Mouse (Mus musculus) neural tube, embryonic 15.5 days (tissue): ENCODE results near the gene Hapln1. TPM values are rescaled to one million over a fixed set of nuclear protein-coding genes. Genes with fewer than 3 reads are reported as not detected.

ENCODE experiments used
- ATAC-seq: fragments of 200-750 bp; cut with Nextera tagmentation; 2 replicates; pipeline ENCODE4 v1.8.0; 2017; ENCODE audit warnings: mild to moderate bottlenecking, moderate TSS enrichment, moderate library complexity; ENCODE audit not compliant: low FRiP score
- H3K27ac ChIP-seq: fragments of 300-500 bp; sonication (generic); replicated peaks from 2 replicates; pipeline ENCODE4 v1.5.1; 2015; ENCODE audit warnings: mild to moderate bottlenecking, inconsistent platforms
- H3K27me3 ChIP-seq: fragments of 300-500 bp; sonication (generic); replicated peaks from 2 replicates; pipeline ENCODE4 v1.6.1; 2015; ENCODE audit warnings: inconsistent platforms
- H3K36me3 ChIP-seq: fragments of 300-500 bp; sonication (generic); 2 replicates; pipeline ENCODE4 v1.6.1; 2015; ENCODE audit warnings: inconsistent platforms
- H3K4me1 ChIP-seq: fragments of 300-500 bp; sonication (generic); 2 replicates; pipeline ENCODE4 v1.6.1; 2015; ENCODE audit warnings: inconsistent platforms
- H3K4me2 ChIP-seq: fragments of 300-500 bp; sonication (generic); 2 replicates; pipeline ENCODE4 v1.6.1; 2015; ENCODE audit warnings: inconsistent platforms, mild to moderate bottlenecking, moderate library complexity
- H3K4me3 ChIP-seq: fragments of 300-500 bp; sonication (generic); replicated peaks from 2 replicates; pipeline ENCODE4 v1.5.1; 2015; ENCODE audit warnings: mild to moderate bottlenecking, inconsistent platforms
- H3K9ac ChIP-seq: fragments of 300-500 bp; sonication (generic); replicated peaks from 2 replicates; pipeline ENCODE4 v1.6.1; 2015; ENCODE audit warnings: mild to moderate bottlenecking, inconsistent platforms
- H3K9me3 ChIP-seq: fragments of 300-500 bp; sonication (generic); replicated peaks from 2 replicates; pipeline ENCODE4 v1.6.1; 2016; ENCODE audit warnings: inconsistent platforms
- WGBS: fragments of 180-500 bp; shearing (Covaris S2); methylation state at CpG from one replicate; pipeline ENCODE4 v1.1.7; 2015; ENCODE audit warnings: mixed read lengths; 5-methylcytosine and 5-hydroxymethylcytosine counted together
- polyA plus RNA-seq: library from polyadenylated mRNA; unstranded; fragments of >200 nt; fragmentation: Nextera tagmentation; extraction: Ambion mirVana; gene quantifications from 2 replicates; pipeline ENCODE4 v1.2.1, GENCODE M21; 2015

Hapln1 gene
- polyA plus RNA-seq = 2.1 and 3.3 TPM in 2 replicates

- Histone ChIP-seq H3K4me1 (peaks cover 9% of the 10 kb centered on the region; the same call in 1 of the 2 replicates), H3K27ac (peak within 1 kb of the TSS; percentile 34; the same call in 1 of the 2 replicates)
Observed at GRCm38 (mm10) chr13:89539205-89539886, at the start of gene Hapln1. Gene Hapln1, plus strand, starts transcription at chr13:89539796.

DNA sequence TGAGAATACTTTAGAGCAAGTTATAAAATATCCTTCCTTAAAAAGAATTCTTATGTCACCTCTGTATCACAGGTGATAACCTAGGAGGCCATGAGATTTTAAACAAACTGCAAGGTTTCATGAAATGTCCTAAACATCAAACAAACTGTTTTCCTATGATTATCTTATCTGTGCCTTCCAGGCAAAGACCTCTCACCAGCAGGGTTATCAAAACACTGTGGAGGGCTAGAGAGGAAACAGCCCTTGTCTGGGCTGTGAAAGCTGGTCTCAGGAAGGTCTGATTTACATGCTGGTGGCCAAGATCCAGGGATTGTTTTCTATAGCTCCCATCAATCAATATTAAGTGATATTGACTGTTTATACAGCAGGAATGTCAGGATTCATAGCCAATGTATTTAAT, 46.4 kb upstream of the Hapln1 start:
- no peak overlapping the region for H3K4me3 ChIP-seq
- no peaks in the 10 kb centered on the region for H3K36me3 ChIP-seq
- H3K27me3 ChIP-seq = no peaks in the 10 kb centered on the region
- no peaks in the 10 kb centered on the region for H3K9me3 ChIP-seq
- no peak for ATAC-seq
- H3K4me2 ChIP-seq = no peak overlapping the region
- H3K4me1 ChIP-seq = no peaks in the 10 kb centered on the region
- no peak overlapping the region for H3K27ac ChIP-seq
- H3K9ac ChIP-seq = no peak overlapping the region

More at GRCm38 (mm10) chr13:89539205-89539886, at the start of gene Hapln1:
- Histone ChIP-seq H3K27me3 (no peaks in the 10 kb centered on the region), H3K4me2 (peak within 1 kb of the TSS; percentile 81), H3K4me3 (peak within 1 kb of the TSS; percentile 52), H3K36me3 (no peaks in the 10 kb centered on the region), H3K9ac (peak within 1 kb of the TSS; percentile 52), H3K9me3 (no peaks in the 10 kb centered on the region)
- peak; percentile 90 for ATAC-seq
- 1% methylated on average over 29 of the region's 29 CpGs for WGBS

DNA sequence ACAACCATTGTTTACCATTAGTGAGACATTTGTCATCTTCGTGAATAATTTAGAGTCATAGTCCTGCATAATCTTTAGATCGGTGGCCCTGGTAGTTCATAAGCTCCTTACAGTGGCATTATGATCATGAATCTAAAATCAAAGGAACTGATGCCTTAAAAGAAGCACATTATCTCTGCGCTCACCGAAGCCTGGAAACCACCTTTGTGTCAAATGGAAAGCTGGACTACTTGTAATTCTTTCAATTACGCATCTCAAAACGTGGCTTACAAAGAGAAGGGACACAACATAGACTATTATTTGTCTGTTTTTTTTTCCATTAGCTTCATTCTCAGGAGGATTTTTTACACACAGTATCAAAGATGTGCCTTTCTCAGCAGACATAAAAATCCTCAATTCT, 45.9 kb upstream of the Hapln1 start:
- 78% methylated on average over 6 of the region's 6 CpGs for WGBS
- Histone ChIP-seq H3K4me3 (no peak overlapping the region), H3K36me3 (no peaks in the 10 kb centered on the region), H3K4me2 (no peak overlapping the region), H3K9ac (no peak overlapping the region), H3K9me3 (no peaks in the 10 kb centered on the region), H3K27me3 (no peaks in the 10 kb centered on the region), H3K4me1 (no peaks in the 10 kb centered on the region), H3K27ac (no peak overlapping the region)
- no peak for ATAC-seq

GRCm38 (mm10) chr13:89496569-89496968, 43.0 kb upstream of the Hapln1 start:
- Histone ChIP-seq H3K27me3 (no peaks in the 10 kb centered on the region), H3K36me3 (no peaks in the 10 kb centered on the region), H3K4me1 (no peaks in the 10 kb centered on the region), H3K27ac (no peak overlapping the region), H3K9me3 (no peaks in the 10 kb centered on the region), H3K4me3 (no peak overlapping the region), H3K9ac (no peak overlapping the region), H3K4me2 (no peak overlapping the region)
- no peak for ATAC-seq
- WGBS = 93% methylated on average over 2 of the region's 2 CpGs

DNA sequence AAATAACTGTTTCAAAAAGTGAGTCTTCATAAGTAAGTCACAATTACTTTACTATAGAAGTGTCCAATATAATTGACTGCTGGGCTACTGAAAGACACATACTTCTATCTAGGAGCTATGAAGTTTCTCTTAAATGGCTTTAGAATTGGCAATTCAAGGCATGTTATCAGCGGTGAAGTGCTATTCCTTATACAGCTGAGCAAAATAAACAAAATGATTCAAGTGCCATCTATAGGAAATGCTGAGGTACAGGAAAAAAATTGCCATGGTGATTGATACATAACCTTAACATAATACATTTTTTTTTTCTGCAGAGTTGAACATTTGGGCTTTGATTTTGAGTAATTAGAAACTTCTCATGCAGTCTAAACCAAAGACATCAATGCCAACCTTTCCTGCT, 40.2 kb upstream of the Hapln1 start:
- no peak for ATAC-seq
- H3K27ac ChIP-seq = no peak overlapping the region
- 57% methylated on average over 1 of the region's 1 CpGs for WGBS
- no peaks in the 10 kb centered on the region for H3K36me3 ChIP-seq
- no peak overlapping the region for H3K4me2 ChIP-seq
- no peak overlapping the region for H3K9ac ChIP-seq
- no peaks in the 10 kb centered on the region for H3K4me1 ChIP-seq
- no peaks in the 10 kb centered on the region for H3K9me3 ChIP-seq
- no peak overlapping the region for H3K4me3 ChIP-seq
- no peaks in the 10 kb centered on the region for H3K27me3 ChIP-seq

GRCm38 (mm10) chr13:89521507-89521908, 18.1 kb upstream of the Hapln1 start:
- H3K9ac ChIP-seq = no peak overlapping the region
- no peaks in the 10 kb centered on the region for H3K27me3 ChIP-seq
- no peak for ATAC-seq
- no peak overlapping the region for H3K4me2 ChIP-seq
- no peak overlapping the region for H3K4me3 ChIP-seq
- no peaks in the 10 kb centered on the region for H3K4me1 ChIP-seq
- no peak overlapping the region for H3K27ac ChIP-seq
- no peaks in the 10 kb centered on the region for H3K9me3 ChIP-seq
- H3K36me3 ChIP-seq = no peaks in the 10 kb centered on the region

DNA sequence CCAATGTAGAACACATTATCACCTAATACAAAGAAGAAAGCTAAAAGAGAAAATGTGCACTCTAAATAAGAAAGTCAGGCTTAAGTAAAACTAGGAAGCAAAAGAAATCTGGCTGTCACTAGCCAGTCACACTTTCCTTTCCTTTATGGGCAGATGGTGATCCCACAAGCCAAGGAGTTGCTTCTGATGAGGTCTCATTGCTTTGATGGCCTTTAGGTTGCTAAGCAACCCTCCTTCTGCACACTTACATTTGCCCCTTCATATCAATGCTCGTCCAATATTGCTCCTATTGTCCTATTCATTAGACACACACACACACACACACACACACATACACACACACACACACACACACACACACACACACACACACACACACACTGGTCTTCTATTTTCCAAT, 10.9 kb upstream of the Hapln1 start:
- no peaks in the 10 kb centered on the region for H3K36me3 ChIP-seq
- H3K4me1 ChIP-seq = no peaks in the 10 kb centered on the region
- 8% methylated on average over 1 of the region's 1 CpGs for WGBS
- no peak overlapping the region for H3K9ac ChIP-seq
- no peaks in the 10 kb centered on the region for H3K9me3 ChIP-seq
- no peak for ATAC-seq
- no peak overlapping the region for H3K4me3 ChIP-seq
- no peak overlapping the region for H3K4me2 ChIP-seq
- no peak overlapping the region for H3K27ac ChIP-seq
- H3K27me3 ChIP-seq = no peaks in the 10 kb centered on the region

DNA sequence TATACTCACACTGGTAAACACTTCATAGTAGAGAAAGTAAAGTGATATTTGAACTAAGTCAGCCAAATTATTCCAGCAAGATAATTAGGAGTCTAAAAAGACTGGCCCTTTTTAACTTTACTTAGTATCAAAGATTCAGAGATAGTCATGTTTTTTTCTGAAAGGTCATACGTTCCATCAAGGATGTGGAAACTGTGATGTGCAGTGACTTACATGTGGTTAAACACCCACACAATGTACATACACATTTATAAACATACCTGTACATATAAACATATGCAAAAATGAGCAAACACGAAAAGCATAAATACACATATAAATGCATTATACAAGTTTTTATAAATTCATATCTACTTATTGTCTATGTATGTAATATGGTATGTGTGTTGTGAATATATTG, 9.2 kb upstream of the Hapln1 start:
- Histone ChIP-seq H3K9ac (no peak overlapping the region), H3K9me3 (no peaks in the 10 kb centered on the region), H3K27ac (no peak overlapping the region), H3K4me3 (no peak overlapping the region), H3K4me1 (no peaks in the 10 kb centered on the region), H3K27me3 (no peaks in the 10 kb centered on the region), H3K4me2 (no peak overlapping the region), H3K36me3 (no peaks in the 10 kb centered on the region)
- WGBS = 92% methylated on average over 2 of the region's 2 CpGs
- ATAC-seq = no peak

DNA sequence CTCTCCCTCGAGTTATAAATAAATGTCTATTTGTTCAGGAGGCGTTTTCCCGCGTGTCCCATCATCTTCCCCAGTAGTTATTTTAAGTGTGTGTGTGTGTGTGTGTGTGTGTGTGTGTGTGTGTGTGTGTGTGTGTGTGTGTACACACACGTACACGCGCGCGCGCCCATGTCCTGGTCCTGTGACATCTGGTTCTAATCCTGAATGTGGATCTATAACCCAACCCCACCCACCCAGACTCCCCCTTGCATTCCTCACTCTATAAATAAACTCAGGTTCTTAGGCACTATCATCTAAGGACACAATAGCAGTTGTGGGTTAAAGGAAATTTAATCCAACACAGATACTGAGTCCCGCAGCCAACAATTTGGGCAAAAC, 280 bp downstream of the Hapln1 start:
- H3K4me1 ChIP-seq = peaks cover 9% of the 10 kb centered on the region; the same call in 1 of the 2 replicates
- H3K4me3 ChIP-seq = peak overlapping the region; percentile 52
- H3K9ac ChIP-seq = no peak overlapping the region
- no peaks in the 10 kb centered on the region for H3K9me3 ChIP-seq
- ATAC-seq = no peak
- H3K4me2 ChIP-seq = peak overlapping the region; percentile 81
- H3K27me3 ChIP-seq = no peaks in the 10 kb centered on the region
- no peak overlapping the region for H3K27ac ChIP-seq
- WGBS = 37% methylated on average over 11 of the region's 11 CpGs
- no peaks in the 10 kb centered on the region for H3K36me3 ChIP-seq

DNA sequence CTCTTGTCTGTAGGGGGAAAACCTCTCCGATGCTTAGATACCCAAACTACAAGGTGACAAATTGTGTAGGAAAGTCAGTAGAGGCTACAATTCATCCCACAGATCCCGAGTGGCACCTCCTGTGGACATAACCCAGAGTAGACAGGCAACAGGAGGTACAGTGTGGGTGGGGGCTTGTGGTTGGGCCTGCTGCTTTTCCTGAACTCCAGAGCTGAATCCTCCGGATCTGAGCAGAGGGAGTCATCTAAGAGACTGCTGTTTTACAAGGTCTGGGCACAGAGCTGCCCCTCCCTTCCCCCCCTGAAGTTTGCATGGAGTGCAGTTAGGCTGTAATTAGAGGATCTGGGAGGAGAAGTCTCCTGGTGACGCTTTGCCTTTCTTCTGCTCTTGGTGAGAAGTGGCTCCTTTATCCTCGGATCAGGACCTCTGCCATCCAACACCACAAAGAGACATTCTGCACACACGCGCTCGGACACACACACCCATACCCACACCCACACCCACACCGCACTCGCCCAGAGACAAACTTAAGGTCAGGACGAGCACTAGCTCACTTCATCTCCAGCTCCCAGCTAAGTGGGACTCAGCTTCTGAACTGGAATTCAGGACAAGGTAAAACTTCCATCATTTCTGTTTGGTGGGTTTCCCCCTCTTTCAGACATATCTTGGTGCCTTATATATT, 846 bp downstream of the Hapln1 start:
- no peaks in the 10 kb centered on the region for H3K36me3 ChIP-seq
- H3K4me1 ChIP-seq = peaks cover 9% of the 10 kb centered on the region; the same call in 1 of the 2 replicates
- 30% methylated on average over 11 of the region's 11 CpGs for WGBS
- no peak overlapping the region; the same call in 1 of the 2 replicates for H3K4me2 ChIP-seq
- H3K9ac ChIP-seq = no peak overlapping the region
- no peak overlapping the region for H3K27ac ChIP-seq
- no peak overlapping the region for H3K4me3 ChIP-seq
- ATAC-seq = no peak
- no peaks in the 10 kb centered on the region for H3K9me3 ChIP-seq
- H3K27me3 ChIP-seq = no peaks in the 10 kb centered on the region

GRCm38 (mm10) chr13:89543003-89543402, 3.4 kb downstream of the Hapln1 start:
- Histone ChIP-seq H3K9ac (no peak overlapping the region), H3K4me3 (no peak overlapping the region), H3K27me3 (no peaks in the 10 kb centered on the region), H3K9me3 (no peaks in the 10 kb centered on the region), H3K4me2 (no peak overlapping the region), H3K4me1 (peaks cover 9% of the 10 kb centered on the region; the same call in 1 of the 2 replicates), H3K27ac (no peak overlapping the region), H3K36me3 (no peaks in the 10 kb centered on the region)
- ATAC-seq = peak; percentile 39; the same call in 1 of the 2 replicates
- WGBS = 4% methylated on average over 3 of the region's 3 CpGs

GRCm38 (mm10) chr13:89548203-89548740, 8.7 kb downstream of the Hapln1 start:
- WGBS = 20% methylated on average over 2 of the region's 2 CpGs
- H3K4me2 ChIP-seq = no peak overlapping the region
- no peak overlapping the region for H3K27ac ChIP-seq
- H3K36me3 ChIP-seq = no peaks in the 10 kb centered on the region
- no peak overlapping the region for H3K4me3 ChIP-seq
- H3K9ac ChIP-seq = no peak overlapping the region
- no peaks in the 10 kb centered on the region for H3K27me3 ChIP-seq
- no peaks in the 10 kb centered on the region for H3K9me3 ChIP-seq
- no peak for ATAC-seq
- no peaks in the 10 kb centered on the region for H3K4me1 ChIP-seq
